Mouse (Mus musculus): Measurements from ENCODE around the gene Sh3rf1.

Gene Sh3rf1

DNA sequence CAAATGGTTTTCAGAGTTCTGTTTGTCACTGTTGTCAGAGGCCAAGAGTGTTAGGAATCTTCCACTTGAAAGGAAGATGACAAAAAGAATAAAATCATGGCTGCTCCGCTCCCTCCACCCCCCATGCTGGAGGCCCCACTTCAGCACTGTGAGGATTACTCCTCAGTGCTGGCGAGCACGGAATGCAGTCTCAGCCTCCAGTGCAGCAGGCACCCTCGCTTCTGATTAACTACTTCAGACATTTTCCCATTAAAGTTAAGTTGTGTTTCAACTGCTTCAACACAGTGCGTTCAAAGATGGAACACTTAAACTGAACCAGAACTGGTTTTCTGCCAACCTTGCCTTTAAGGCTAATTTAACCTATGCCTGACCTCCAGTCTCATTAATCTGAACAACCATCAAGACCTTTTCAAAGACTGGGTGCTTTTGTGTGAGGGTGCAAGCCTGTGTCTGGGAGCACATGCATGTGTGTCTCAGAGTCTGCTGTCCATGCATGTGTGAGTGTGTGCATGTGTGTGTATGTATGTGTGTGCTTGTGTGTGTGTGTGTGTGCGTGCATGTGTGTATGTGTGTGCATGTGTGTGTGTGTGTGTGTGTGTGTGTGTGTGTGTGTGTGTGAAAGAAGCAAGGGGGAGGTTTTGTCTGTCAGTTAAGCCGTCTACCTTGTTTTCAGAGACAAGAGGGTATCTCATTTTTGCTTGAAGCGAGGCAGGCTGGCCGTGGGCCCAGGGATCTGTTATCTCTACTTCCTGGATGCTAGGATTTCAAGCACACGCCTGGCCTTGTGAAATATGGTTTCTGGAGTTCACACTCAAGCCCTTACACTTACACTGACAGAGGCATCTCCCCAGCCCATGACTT, 51.2 kb downstream of the Sh3rf1 start:
- in situ Hi-C loops (cut with MboI; ENCODE audit: low pct_unique_long_range_greater_than_20kb in 1 of 2, low sequenced_read_pairs in 2 of 2, unreplicated experiment in 1 of 2), result no loop called here

- in situ Hi-C loops (cut with MboI; ENCODE audit: low pct_unique_long_range_greater_than_20kb in 1 of 2, low sequenced_read_pairs in 2 of 2, unreplicated experiment in 1 of 2), result no loop called here
Measured at GRCm38 (mm10) chr8:61275463-61276356, 52.0 kb downstream of the Sh3rf1 start.

DNA sequence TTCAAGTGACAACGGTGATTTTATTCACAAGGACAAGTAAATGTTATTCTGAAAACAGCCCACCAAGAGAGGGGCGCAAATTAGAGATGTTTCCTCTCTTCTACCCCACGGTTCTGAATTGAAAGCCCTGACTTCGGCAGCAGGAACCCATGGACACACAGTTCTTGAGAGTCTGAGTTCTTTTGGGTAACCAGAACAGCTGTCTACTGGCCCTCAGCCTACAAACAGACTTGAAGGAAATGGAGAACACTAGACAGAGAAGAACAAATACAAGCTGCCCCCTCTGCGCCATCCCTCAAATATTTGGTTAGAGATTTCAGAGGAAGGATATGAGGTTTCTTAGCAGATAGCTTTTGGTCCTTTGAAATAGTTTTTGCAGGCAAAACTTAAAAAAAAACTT, 52.7 kb downstream of the Sh3rf1 start:
- in situ Hi-C loops (cut with MboI; ENCODE audit: low pct_unique_long_range_greater_than_20kb in 1 of 2, low sequenced_read_pairs in 2 of 2, unreplicated experiment in 1 of 2), result no loop called here

GRCm38 (mm10) chr8:61279030-61279429, 55.4 kb downstream of the Sh3rf1 start:
- in situ Hi-C loops (cut with MboI; ENCODE audit: low pct_unique_long_range_greater_than_20kb in 1 of 2, low sequenced_read_pairs in 2 of 2, unreplicated experiment in 1 of 2), result no loop called here

GRCm38 (mm10) chr8:61282303-61283168, 58.9 kb downstream of the Sh3rf1 start:
- in situ Hi-C loops (cut with MboI; ENCODE audit: low pct_unique_long_range_greater_than_20kb in 1 of 2, low sequenced_read_pairs in 2 of 2, unreplicated experiment in 1 of 2), result no loop called here

DNA sequence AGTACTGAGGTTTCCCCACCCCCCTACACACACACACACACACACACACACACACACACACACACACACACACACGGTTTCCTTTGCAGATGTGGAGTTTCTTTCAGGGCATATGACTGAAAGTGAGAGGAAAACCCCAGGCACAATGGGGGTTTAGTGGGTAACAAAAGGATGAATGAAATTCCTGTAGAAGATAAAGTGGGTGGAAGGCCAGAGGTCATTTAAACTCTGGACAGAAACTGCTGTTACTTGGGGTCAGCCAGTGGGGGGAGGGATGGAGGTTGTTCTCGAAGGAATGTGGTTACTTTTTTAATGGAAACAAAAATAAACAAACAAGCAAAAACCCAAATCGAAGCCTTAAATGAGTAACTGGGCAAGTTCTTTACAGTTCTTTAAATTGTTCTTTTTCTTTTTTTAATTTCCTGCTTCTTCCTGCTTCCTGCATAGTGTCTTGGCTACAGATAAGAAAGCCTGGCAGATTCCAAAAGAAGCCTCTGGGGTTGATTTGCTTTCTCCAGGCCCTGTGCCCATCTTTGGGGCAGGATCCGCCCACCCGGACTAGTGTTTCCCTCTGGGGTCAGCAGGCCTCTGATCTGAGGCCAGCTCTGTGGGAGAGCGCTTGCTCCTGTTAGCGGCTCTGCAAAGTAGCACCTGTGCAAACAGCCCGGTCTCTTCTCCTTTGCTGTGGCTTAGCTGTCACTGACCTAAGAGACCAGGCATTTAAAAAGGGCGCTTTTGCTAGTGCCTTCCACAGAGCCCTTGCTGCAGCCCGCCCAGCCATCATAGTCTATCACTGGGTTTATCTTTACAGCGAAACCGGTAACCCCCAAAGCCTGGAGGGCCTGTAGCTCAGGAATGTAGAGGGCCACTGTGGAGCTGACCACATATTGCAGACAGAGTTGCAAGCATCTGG, 59.8 kb downstream of the Sh3rf1 start:
- in situ Hi-C loops (cut with MboI; ENCODE audit: low pct_unique_long_range_greater_than_20kb in 1 of 2, low sequenced_read_pairs in 2 of 2, unreplicated experiment in 1 of 2), result no loop called here

- in situ Hi-C loops (cut with MboI; ENCODE audit: low pct_unique_long_range_greater_than_20kb in 1 of 2, low sequenced_read_pairs in 2 of 2, unreplicated experiment in 1 of 2), result no loop called here
Measured at GRCm38 (mm10) chr8:61285896-61286295, 62.2 kb downstream of the Sh3rf1 start.

GRCm38 (mm10) chr8:61286394-61286793, 62.7 kb downstream of the Sh3rf1 start:
- in situ Hi-C loops (cut with MboI; ENCODE audit: low pct_unique_long_range_greater_than_20kb in 1 of 2, low sequenced_read_pairs in 2 of 2, unreplicated experiment in 1 of 2), result no loop called here

- in situ Hi-C loops (cut with MboI; ENCODE audit: low pct_unique_long_range_greater_than_20kb in 1 of 2, low sequenced_read_pairs in 2 of 2, unreplicated experiment in 1 of 2), result no loop called here
Measured at GRCm38 (mm10) chr8:61286795-61287385, 63.2 kb downstream of the Sh3rf1 start.

- in situ Hi-C loops (cut with MboI; ENCODE audit: low pct_unique_long_range_greater_than_20kb in 1 of 2, low sequenced_read_pairs in 2 of 2, unreplicated experiment in 1 of 2), result no loop called here
Measured at GRCm38 (mm10) chr8:61288006-61288566, 64.4 kb downstream of the Sh3rf1 start.

- in situ Hi-C loops (cut with MboI; ENCODE audit: low pct_unique_long_range_greater_than_20kb in 1 of 2, low sequenced_read_pairs in 2 of 2, unreplicated experiment in 1 of 2), result no loop called here
Measured at GRCm38 (mm10) chr8:61288676-61289075, 65.0 kb downstream of the Sh3rf1 start.

GRCm38 (mm10) chr8:61295040-61295439, 71.4 kb downstream of the Sh3rf1 start:
- in situ Hi-C loops (cut with MboI; ENCODE audit: low pct_unique_long_range_greater_than_20kb in 1 of 2, low sequenced_read_pairs in 2 of 2, unreplicated experiment in 1 of 2), result no loop called here

GRCm38 (mm10) chr8:61295441-61295840, 71.8 kb downstream of the Sh3rf1 start:
- in situ Hi-C loops (cut with MboI; ENCODE audit: low pct_unique_long_range_greater_than_20kb in 1 of 2, low sequenced_read_pairs in 2 of 2, unreplicated experiment in 1 of 2), result no loop called here

DNA sequence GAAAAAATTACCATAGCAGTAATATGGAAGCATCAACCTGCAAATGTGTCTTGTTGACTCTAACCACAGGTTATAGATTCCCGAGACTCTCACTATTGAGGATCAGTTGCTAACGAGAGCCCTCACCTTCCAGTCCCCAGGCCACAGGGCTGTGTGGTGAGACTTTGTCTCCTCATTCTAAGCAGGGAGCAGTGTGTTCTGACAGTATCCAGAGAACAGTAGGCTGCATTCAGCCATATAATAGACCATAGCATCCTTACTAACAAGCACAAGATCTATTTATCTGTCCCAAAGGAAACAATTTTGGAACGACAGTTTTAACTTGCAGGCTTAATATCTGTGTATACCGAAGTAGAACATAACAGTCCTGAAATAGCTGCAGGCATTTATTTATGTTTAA, 75.2 kb downstream of the Sh3rf1 start:
- in situ Hi-C loops (cut with MboI; ENCODE audit: low pct_unique_long_range_greater_than_20kb in 1 of 2, low sequenced_read_pairs in 2 of 2, unreplicated experiment in 1 of 2), result no loop called here

DNA sequence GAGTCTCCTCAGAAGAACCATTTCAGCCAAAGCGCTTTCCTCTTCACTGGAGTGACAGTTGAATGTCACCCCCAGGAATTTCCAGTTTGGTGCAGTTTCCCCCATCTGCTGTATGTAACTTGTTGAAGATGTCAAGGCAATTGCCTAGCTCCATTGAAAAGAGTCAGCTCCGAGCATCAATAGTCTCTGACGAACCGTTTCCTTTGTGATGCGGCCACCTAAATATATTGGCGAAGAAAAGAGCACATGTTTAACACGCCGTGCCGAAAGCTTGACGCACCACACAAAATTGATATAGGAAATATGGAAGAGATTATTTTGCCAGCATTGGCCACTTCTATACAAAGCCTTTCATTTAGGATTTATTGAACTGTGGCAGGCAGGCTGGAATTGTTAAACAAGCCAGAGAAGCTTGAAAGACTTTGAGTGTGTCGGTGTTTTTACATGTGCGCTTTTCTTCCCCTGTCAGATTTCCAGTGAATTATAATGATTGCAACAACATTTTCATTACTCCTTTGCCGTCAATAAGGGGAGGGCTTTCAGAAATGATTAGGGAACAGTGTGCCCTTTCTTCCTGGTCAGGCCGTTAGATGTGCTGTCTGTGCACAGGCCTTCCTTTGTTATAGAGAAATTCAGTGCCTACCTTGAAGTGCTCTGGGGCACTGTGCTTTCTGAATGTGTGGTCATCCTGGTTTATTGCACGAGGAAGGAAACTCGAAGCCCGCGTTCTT, 77.8 kb downstream of the Sh3rf1 start:
- in situ Hi-C loops (cut with MboI; ENCODE audit: low pct_unique_long_range_greater_than_20kb in 1 of 2, low sequenced_read_pairs in 2 of 2, unreplicated experiment in 1 of 2), result no loop called here

- in situ Hi-C loops (cut with MboI; ENCODE audit: low pct_unique_long_range_greater_than_20kb in 1 of 2, low sequenced_read_pairs in 2 of 2, unreplicated experiment in 1 of 2), result no loop called here
Measured at GRCm38 (mm10) chr8:61302029-61302368, 78.3 kb downstream of the Sh3rf1 start.

All from mouse embryonic stem cell (cell line).